Mouse (Mus musculus) cortical plate, adult 2 months (tissue): Measurements from ENCODE around the gene Pex13. TPM values are rescaled to one million over a fixed set of nuclear protein-coding genes. Genes with fewer than 3 reads are reported as not detected.

Source experiments
- H3K27ac ChIP-seq: fragments of 200-500 bp; 2 replicates; pipeline ENCODE4 v1.5.1; 2012; ENCODE audit warnings: low read length, control low read depth, inconsistent platforms; ENCODE audit not compliant: insufficient read depth
- H3K4me1 ChIP-seq: fragments of 200-500 bp; 2 replicates; pipeline ENCODE4 v1.6.1; 2011; ENCODE audit warnings: low read length; ENCODE audit not compliant: control insufficient read depth, insufficient read depth
- H3K4me3 ChIP-seq: fragments of 200-500 bp; 2 replicates; pipeline ENCODE4 v1.5.1; 2011; ENCODE audit warnings: mild to moderate bottlenecking, low read length, control low read depth; ENCODE audit not compliant: insufficient read depth
- CTCF ChIP-seq: fragments of 200-500 bp; IDR thresholded peaks from 2 replicates; pipeline ENCODE4 v1.5.1; 2011; ENCODE audit warnings: mild to moderate bottlenecking, control low read depth, low read length; ENCODE audit not compliant: insufficient read depth; ENCODE audit errors: extremely low read depth
- POLR2A ChIP-seq: fragments of 200-500 bp; IDR thresholded peaks from 2 replicates; pipeline ENCODE4 v1.6.1; 2011; ENCODE audit warnings: mild to moderate bottlenecking, low read length, control low read depth; ENCODE audit not compliant: insufficient read depth; ENCODE audit errors: extremely low read depth
- polyA plus RNA-seq: library from polyadenylated mRNA; depleted of rRNA; stranded (reverse); fragments of >200 nt; gene quantifications from 2 replicates; pipeline ENCODE4 v1.2.3, GENCODE M21; 2012; rRNA removed

The Pex13 gene
- polyA plus RNA-seq: 15.5 and 16.9 TPM in 2 replicates

DNA sequence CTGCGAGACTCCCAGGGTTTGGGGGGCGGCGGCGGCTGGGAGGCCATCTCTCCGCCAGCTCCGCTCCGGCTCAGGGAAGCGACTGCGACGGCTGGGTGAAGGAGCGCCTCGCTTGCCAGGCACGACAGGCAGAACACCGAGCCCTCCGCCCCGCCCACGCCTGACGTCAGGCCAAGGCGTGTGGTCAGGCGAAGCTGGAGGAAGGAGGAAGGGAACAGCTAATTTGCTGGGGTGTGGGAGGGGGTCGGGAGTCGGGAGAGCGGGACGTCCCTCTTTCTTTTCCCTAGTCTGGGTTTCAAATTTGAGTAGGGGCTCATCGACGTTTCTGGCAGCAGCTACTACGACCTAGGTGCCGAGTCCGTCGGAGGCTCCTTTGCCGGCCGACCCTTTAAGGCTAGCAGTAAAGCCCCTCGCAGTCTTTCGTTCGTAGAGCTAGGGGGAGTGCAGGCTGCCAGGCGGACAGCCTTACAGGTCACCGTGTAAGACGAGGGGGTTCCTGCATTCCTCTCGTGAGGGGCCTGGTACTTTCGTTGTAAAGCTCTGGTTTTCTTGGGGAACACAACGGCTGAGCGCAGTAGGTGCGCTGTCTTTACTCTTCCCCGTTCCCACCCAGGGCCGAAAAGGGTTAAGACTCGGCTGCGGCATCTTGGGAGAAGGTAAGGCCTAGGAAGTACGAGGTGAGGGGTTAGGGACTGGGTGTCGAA lies at the start of gene Pex13:
Pex13 (minus strand) TSS at position 162 of the 704 bp plus-strand sequence.
- H3K4me3 ChIP-seq: peak within 1 kb of the TSS; percentile 87
- H3K27ac ChIP-seq: peak within 1 kb of the TSS; percentile 92
- peaks cover 1% of the 10 kb centered on the region; the same call in 1 of the 2 replicates for H3K4me1 ChIP-seq
- TF ChIP-seq POLR2A (peak; percentile 67), CTCF (no peak)

DNA sequence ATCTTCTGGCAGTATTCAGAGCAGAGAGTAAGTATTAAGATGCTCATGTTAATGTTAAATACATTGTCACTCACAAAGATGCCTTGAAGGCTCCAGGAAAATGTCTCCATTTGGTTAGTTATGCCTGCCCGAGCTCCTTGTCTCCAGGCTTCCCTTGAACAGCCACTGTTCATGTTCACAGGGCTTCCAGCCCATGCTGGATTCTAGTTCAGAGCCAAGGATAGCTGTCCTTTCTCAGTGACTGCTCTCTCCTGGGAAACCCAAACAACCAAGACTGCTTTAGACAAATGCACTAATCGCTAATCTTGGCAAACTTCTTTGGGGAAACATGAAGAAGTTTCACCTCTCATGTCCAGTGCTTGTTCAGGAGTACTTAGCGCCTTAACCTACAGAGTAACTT lies 46.5 kb upstream of the Pex13 start:
- no peak for TF ChIP-seq CTCF
- no peak for TF ChIP-seq POLR2A
- Histone ChIP-seq H3K4me1 (no peaks in the 10 kb centered on the region), H3K4me3 (no peak overlapping the region), H3K27ac (no peak overlapping the region)

DNA sequence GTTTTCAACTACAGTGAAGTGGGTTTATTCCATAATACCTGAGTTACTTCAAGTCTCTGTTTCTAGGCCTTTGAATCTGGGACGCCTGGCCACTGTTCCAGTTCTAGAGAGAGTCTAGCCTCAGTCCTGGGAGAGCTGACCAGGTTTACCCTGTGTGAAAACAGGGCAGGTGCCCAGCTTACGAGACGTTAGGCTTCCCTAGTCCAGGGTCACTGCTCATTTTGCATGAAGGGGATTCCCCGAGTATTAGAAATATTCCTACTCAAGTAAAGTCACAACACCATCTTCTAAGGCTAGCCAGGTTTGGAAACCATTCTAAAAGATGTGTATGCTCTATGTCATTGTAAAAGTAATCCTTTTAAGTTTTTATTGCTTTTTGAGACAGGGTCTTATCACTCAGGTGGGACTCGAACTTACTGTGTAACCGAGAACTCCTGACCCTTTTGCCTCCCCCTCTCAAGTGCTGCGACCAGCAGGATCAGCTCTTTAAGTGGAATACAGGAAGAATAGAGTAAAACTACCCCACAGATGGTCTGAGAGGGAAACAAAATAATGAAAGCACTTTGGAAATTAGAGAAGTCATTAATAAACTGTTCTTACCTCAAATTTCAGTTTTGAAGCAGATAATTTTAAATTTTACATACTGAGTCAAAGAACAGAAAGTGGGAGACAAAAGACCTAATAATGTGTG lies 39.0 kb upstream of the Pex13 start:
- H3K4me1 ChIP-seq: no peaks in the 10 kb centered on the region
- TF ChIP-seq POLR2A (no peak), CTCF (no peak)
- no peak overlapping the region for H3K27ac ChIP-seq
- no peak overlapping the region for H3K4me3 ChIP-seq

DNA sequence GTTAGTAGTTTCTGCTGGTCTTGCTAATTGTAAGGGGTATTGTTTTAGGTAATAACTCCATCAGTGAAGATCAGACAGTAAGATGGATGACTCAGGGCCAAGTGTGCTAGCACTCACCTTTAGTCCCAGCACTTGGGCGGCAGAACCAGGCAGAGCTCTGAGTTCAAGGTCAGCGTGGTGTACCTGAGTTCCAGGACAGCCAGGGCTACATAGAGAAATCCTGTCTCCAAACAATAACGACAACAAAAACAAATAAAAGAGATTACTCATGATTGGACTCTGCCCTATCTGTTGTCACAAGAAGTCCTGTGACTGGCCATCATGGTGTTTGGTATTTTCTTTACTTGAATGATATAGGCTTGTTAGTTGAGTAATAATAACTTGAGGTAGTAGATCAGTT lies 36.1 kb upstream of the Pex13 start:
- no peaks in the 10 kb centered on the region for H3K4me1 ChIP-seq
- TF ChIP-seq POLR2A (no peak), CTCF (no peak)
- no peak overlapping the region for H3K27ac ChIP-seq
- no peak overlapping the region for H3K4me3 ChIP-seq

- H3K4me1 ChIP-seq: no peaks in the 10 kb centered on the region
- no peak for TF ChIP-seq POLR2A
- no peak overlapping the region for H3K27ac ChIP-seq
- H3K4me3 ChIP-seq: no peak overlapping the region
Measured at GRCm38 (mm10) chr11:23699414-23700095, 33.8 kb upstream of the Pex13 start.

- TF ChIP-seq POLR2A (no peak), CTCF (no peak)
- Histone ChIP-seq H3K4me3 (no peak overlapping the region), H3K4me1 (no peaks in the 10 kb centered on the region), H3K27ac (no peak overlapping the region)
Measured at GRCm38 (mm10) chr11:23698526-23698925, 32.8 kb upstream of the Pex13 start.

DNA sequence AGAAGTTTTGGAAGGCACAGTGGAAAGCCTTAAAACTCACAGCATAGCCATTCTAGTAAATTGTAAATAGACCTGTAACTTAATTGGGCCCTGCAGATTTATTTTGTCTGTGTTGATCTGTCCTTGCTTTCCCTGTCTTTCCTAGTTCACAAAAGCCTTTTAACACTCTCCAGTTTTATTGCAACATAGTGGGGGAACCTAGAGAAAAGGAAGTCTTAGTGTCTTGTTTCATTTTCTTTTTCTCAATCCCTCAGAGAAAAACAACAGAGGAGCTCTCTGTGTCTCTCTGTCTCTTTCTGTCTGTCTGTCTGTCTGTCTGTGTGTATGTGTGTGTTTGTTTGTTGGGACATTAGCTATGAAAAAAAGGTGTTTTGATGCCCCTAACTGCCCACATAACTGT lies 30.1 kb upstream of the Pex13 start:
- TF ChIP-seq CTCF (no peak), POLR2A (no peak)
- Histone ChIP-seq H3K4me3 (no peak overlapping the region), H3K27ac (no peak overlapping the region), H3K4me1 (no peaks in the 10 kb centered on the region)

- H3K27ac ChIP-seq: no peak overlapping the region
- TF ChIP-seq CTCF (no peak), POLR2A (no peak)
- no peaks in the 10 kb centered on the region for H3K4me1 ChIP-seq
- no peak overlapping the region for H3K4me3 ChIP-seq
Measured at GRCm38 (mm10) chr11:23693286-23693685, 27.5 kb upstream of the Pex13 start.

- Histone ChIP-seq H3K4me1 (no peaks in the 10 kb centered on the region), H3K27ac (no peak overlapping the region; the same call in 1 of the 2 replicates), H3K4me3 (no peak overlapping the region)
- no peak for TF ChIP-seq POLR2A
- no peak for TF ChIP-seq CTCF
Measured at GRCm38 (mm10) chr11:23688060-23688459, 22.3 kb upstream of the Pex13 start.

DNA sequence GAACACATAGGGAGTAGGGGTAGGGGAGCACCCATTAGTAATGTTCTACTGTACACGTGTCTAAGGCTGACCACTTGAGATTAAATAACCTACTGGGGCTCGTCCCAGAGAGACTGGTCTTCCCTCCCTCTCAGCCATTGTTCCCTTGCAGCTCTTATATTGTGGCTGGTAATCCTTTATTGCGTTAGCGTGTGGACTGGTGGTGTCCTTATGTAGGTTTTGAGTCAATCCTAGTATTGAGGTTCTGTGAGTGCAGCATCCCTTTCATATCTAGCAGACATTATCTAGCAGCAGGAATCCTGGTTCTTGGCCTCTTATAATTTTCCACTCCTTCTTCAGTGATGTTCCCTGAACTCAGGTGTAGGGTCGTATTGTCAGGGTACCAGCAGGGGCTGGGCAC lies 20.9 kb upstream of the Pex13 start:
- Histone ChIP-seq H3K4me1 (no peaks in the 10 kb centered on the region), H3K27ac (no peak overlapping the region), H3K4me3 (no peak overlapping the region)
- TF ChIP-seq CTCF: no peak
- TF ChIP-seq POLR2A: no peak
